Mouse (Mus musculus): ENCODE measurements at regions not wholly inside any gene's neighbourhood (a gene's known extent, or its start where the extent isn't known, plus 50 kb on each side); places are given as distances from the start of the nearest gene placed in this dataset.

DNA sequence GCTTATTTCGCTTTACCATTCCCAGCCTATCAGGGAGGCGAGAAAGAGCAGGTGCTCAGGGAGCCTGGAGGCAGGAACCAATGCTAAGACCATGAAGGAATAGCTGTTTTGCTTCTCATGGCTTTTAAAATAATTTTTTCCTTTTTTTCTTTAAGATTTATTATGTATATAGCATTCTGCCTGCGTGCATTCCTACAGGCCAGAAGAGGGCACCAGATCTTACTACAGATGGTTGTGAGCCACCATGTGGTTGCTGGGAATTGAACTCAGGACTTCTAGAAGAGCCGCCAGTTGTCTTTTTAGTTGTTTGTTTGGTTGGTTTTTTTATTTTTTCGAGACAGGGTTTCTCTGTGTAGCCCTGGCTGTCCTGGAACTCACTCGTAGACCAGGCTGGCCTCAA is 113.6 kb upstream of the Armc2 start:
- DNase-seq: no peak

DNA sequence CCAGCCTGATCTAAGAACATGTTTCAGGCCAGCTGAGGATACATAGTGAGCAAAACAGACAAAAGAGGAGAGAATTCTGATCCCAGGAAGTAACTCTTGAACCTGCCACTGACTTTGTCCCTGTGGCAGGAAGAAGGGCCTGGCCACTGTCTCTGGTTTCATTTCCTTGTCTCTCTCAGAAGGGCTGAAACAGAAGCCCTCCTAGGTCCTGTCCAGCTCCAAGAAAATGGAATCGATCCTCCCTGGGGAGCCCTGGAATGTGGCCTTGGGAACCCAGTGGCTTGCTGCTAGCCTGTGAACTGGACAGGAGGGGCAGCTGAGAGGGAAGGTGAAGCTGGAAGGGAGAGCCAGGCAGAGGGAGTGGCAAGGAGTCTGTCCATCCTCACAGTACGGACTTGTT is 113.1 kb upstream of the Armc2 start:
- no peak for DNase-seq

DNA sequence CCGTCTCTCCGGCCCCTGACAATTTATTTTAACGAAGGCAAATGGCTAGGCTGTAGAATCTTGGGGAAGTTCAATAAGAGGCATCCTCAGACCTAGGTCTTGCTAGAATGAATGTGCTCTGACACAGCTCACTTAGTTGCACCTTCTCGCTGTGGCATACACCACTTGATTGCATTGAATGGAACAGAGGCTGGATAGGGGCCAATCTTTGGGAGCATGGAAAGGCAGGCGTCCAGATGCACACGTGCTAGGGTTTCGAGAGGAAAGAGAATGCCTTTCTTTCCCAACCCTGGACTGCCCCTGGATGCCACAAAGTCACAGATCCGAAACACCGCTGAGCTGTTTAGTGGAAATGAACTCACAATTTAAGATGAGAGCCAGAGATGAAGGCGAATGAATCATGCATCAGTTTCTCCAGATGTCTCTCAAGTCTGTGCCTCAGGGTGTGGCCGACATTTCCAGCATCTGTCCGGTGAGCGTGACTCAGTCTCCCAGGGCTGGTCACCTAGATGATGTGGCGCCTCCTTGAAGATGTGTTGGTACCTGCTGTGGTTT is 109.7 kb upstream of the Armc2 start:
- no peak for DNase-seq

DNA sequence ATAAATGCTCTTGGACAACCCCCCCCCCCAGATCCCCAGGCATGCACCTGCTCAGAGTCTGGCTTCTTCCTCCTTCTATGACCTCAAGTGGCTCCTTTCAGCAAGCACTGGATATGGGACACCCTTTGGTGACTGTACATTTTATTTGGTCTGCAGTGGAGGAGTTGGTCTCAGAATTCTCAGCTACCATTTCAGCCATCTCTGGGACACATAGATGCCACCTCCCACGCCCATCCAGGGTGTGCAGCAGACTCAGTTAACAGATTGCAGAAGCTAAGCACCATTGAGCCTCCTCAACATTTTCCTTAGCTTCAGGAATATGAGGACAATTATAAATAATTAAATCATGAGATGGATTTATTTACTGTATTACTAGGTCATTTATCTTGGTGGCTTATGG is 108.6 kb upstream of the Armc2 start:
- DNase-seq: no peak

GRCm38 (mm10) chr10:42122768-42123635 is 104.8 kb upstream of the Armc2 start:
- no peak for DNase-seq

DNA sequence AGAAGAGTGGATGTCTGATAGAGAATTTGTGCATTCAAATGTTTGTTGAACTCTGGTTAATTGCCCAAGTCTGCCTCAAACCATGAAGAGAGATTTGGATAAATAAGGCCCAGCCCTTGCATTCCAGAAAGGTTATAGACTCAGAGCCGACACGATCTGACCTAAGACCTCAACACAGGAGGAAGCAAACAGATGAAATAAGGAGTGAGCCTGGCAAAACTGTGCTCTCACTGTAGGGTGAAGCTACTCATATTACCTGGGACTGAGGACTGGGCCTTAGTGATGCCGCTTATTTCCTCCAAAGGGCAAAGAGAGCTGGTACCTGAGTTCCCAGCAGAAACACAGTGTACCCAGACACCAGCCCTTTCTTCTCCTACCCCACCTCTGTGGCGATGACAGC is 103.7 kb upstream of the Armc2 start:
- no peak for DNase-seq

DNA sequence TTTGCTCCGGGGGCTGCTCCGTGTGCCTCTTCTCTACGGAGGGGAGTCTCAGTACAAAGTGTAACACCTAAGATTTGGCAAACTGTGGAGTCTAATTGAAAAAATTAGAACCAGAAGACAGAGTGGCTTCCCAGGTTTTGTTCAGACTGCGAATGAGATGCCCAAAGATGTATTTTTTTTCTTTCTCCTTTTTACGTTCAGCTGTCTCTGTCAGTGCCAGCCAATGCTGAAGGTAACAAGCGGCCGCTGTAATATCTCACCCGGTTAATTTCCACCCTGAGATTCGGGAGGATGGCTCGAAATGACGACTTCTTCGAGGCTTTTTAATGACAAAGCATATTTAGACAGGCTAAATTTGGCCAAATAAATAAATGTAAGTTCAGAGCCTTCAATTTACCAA is 101.1 kb upstream of the Armc2 start:
- DNase-seq: no peak

GRCm38 (mm10) chr10:42118361-42119188 is 100.3 kb upstream of the Armc2 start:
- DNase-seq: no peak

GRCm38 (mm10) chr10:42117523-42117922 is 99.3 kb upstream of the Armc2 start:
- DNase-seq: no peak

DNA sequence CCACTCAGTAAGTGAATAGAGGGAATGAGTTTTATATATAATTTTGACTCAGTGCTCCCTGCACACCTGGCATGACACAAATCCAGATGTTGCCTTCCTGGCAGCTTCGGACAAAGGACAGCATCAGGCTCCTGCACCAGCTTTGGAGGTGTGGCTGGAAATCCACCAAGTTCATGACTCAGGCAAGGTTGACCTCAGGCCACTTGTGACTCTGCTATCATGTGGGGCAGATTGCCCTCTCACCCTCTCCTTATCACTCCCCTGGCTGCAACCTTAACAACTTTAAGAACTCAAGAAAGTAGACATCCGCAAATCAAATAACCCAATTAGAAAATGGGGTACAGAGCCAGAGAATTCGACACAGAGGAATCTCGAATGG is 97.7 kb upstream of the Armc2 start:
- DNase-seq: no peak

GRCm38 (mm10) chr10:42115224-42115919 is 97.1 kb upstream of the Armc2 start:
- no peak for DNase-seq

DNA sequence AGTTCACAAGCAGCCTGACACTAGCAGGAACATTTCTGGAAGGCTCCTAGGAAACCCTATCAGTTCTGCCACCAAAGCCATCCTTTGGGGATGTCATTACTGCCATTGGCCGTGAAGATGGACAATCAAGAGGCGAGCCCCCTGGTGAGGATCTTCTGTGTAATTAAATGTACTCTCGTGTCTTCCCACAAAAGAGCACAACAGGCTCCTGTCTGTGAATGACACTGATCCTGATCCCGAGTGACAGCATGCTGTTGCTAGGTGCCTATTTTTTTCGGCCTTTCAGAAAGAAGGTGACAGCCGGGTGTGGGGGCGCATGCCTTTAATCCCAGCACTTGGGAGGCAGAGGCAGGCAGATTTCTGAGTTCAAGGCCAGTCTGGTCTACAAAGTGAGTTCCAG is 92.5 kb upstream of the Armc2 start:
- DNase-seq: no peak

- DNase-seq: no peak
Measured at GRCm38 (mm10) chr10:42108294-42109014, 90.2 kb upstream of the Armc2 start.

- no peak for DNase-seq
Measured at GRCm38 (mm10) chr10:42107437-42108293, 89.4 kb upstream of the Armc2 start.

GRCm38 (mm10) chr10:42106611-42107010 is 88.4 kb upstream of the Armc2 start:
- no peak for DNase-seq

- DNase-seq: no peak
Measured at GRCm38 (mm10) chr10:42105083-42105482, 86.8 kb upstream of the Armc2 start.

- DNase-seq: no peak
Measured at GRCm38 (mm10) chr10:42102320-42102719, 84.1 kb upstream of the Armc2 start.

GRCm38 (mm10) chr10:42101096-42101495 is 82.9 kb upstream of the Armc2 start:
- no peak for DNase-seq

- no peak for DNase-seq
Measured at GRCm38 (mm10) chr10:42096924-42097323, 78.7 kb upstream of the Armc2 start.

DNA sequence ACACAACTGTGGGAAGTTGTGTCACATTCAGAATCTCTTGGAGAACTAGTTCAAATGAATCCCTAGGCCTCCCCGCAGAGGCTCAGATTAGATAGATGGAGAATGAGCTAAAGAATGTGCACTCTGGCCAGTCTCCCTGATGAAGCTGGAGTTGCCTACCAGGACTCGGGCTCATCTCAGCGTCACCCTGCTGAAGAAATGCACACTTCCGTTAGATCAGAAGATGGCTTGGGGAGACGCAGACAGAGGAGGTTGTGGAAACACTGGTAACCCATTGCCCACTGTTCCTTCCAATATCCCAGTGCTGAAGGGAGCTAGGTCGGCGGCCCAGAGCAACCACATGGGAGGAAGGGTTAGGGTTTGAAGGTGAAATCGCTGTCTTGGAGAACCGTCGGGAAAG is 77.7 kb upstream of the Armc2 start:
- no peak for DNase-seq

DNA sequence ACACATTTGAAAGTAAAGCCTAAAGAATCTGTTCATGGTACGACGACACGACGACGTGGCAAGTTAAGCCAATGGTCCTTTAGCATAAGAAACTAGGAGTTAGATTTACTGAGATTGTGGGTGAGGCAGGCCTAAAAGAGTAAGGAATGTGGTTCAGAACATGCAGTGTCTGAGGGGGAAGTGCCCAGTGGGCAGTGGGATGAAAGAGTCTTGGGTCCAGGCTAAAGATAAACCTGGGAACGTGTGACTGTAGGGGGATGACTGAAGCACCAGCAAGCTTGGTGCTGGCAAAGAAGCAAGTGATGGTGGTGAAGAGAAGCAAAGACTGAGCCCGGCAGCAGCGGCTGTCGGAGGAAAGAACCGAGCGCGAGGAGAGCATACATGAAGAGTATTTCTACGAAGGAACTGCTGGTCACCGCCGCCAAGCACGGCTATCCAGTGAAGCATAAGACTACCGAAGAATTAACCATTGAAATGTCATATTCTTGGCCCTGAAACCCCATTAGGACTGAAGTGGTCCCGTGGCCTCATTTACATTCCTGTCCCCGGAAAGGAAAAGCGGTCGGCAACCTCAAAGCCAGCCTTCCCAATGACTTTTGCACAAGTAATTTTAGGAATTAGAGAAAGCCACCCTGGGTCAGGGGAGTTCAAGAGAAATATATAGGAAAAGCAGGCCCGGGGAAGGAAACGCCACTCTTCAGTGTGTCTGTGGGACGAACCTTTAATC is 76.2 kb upstream of the Armc2 start:
- no peak for DNase-seq

Measured in thymus, postnatal 36 days (tissue).